Mouse (Mus musculus) liver, embryonic 11.5 days (tissue): ENCODE results near the gene St14. TPM values are rescaled to one million over a fixed set of nuclear protein-coding genes. Genes with fewer than 3 reads are reported as not detected.

ENCODE experiments used
- ATAC-seq: fragments of 200-750 bp; cut with Nextera tagmentation; replicated peaks from 2 replicates; pipeline ENCODE4 v1.8.0; 2017; ENCODE audit warnings: moderate number of reproducible peaks, mild to moderate bottlenecking, moderate TSS enrichment, moderate library complexity; ENCODE audit not compliant: low FRiP score
- DNase-seq: peaks from one replicate; pipeline ENCODE4 v3.0.0-alpha.2; 2017; ENCODE audit warnings: low spot score
- H3K27ac ChIP-seq: fragments of 300-500 bp; sonication (generic); 2 replicates; pipeline ENCODE4 v1.5.1; 2014; ENCODE audit warnings: mild to moderate bottlenecking, low read depth, low read length, control low read depth
- H3K27me3 ChIP-seq: fragments of 300-500 bp; sonication (generic); replicated peaks from 2 replicates; pipeline ENCODE4 v1.6.1; 2014; ENCODE audit warnings: low read length, mixed read lengths; ENCODE audit not compliant: control insufficient read depth, insufficient read depth
- H3K36me3 ChIP-seq: fragments of 300-500 bp; sonication (generic); 2 replicates; pipeline ENCODE4 v1.6.1; 2014; ENCODE audit warnings: mild to moderate bottlenecking, low read length, moderate library complexity, mixed read lengths; ENCODE audit not compliant: control insufficient read depth, insufficient read depth
- H3K4me1 ChIP-seq: fragments of 300-500 bp; sonication (generic); replicated peaks from 2 replicates; pipeline ENCODE4 v1.6.1; 2014; ENCODE audit warnings: low read length, mixed read lengths; ENCODE audit not compliant: control insufficient read depth, insufficient read depth
- H3K4me2 ChIP-seq: fragments of 300-500 bp; sonication (generic); 2 replicates; pipeline ENCODE4 v1.6.1; 2014; ENCODE audit warnings: mild to moderate bottlenecking, control low read depth, moderate library complexity
- H3K4me3 ChIP-seq: fragments of 300-500 bp; sonication (generic); 2 replicates; pipeline ENCODE4 v1.5.1; 2014; ENCODE audit warnings: low read depth, low read length, control low read depth
- H3K9ac ChIP-seq: fragments of 300-500 bp; sonication (generic); 2 replicates; pipeline ENCODE4 v1.6.1; 2014; ENCODE audit warnings: low read depth, low read length, control low read depth
- H3K9me3 ChIP-seq: fragments of 300-500 bp; sonication (generic); 2 replicates; pipeline ENCODE4 v1.6.1; 2016; ENCODE audit warnings: low read length, inconsistent platforms, mixed read lengths; ENCODE audit not compliant: control insufficient read depth
- WGBS: fragments of 180-500 bp; shearing (Covaris S2); extraction: QIAGEN DNeasy Blood & Tissue Kit; methylation state at CpG from one replicate; pipeline ENCODE4 v1.1.7; 2014; 5-methylcytosine and 5-hydroxymethylcytosine counted together
- polyA plus RNA-seq: library from polyadenylated mRNA; unstranded; fragments of >200 nt; fragmentation: Nextera tagmentation; extraction: Ambion mirVana; gene quantifications from 2 replicates; pipeline ENCODE4 v1.2.1, GENCODE M21; 2014

Gene St14
- polyA plus RNA-seq, 1 experiment from 2014 or later, result 1.4 TPM

DNA sequence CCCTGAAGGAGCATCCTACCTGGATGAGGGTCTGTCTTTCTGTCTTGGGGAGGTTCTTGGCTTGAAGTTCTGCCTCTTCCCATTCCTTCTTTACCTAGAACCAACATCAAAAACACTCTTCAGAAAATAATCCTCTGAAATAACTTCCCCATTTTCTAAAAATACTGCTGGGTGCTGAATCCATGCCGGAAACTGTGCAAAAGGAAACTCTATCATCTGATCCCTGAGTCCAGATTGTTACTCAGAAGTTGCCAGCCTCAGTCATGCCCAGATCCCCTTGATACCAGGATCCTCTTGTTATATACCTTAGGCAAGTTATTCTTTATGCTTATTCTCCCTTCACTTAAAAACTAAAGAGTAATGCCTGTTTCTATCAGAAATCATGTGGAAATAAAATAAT, 31.7 kb upstream of the St14 start:
- Histone ChIP-seq H3K27ac (no peak overlapping the region), H3K4me1 (no peaks in the 10 kb centered on the region), H3K4me2 (no peak overlapping the region), H3K4me3 (no peak overlapping the region), H3K36me3 (peaks cover 38% of the 10 kb centered on the region), H3K9ac (no peak overlapping the region), H3K27me3 (no peaks in the 10 kb centered on the region), H3K9me3 (no peaks in the 10 kb centered on the region)
- DNase-seq (no peak), ATAC-seq (no peak)
- WGBS, result 62% methylated on average over 1 of the region's 1 CpGs

DNA sequence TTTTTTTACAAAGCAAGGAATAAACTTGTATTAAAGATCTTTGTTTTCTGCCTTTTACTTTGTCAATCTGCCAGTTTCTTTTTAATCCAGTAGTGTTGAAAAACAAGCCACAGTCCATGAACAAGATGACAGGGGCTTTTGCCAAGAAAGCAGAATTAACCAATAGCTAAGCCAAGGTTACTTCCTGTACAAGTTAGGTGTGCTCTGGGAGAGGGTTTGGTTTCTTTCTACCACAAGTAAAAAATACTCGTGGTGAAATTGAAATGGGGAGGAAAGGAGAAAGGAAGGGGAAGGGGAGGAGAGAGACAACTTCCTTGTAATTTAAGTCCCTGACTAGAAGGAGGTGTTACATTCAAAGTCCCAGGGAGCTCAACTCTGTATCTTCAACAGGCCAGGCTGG, 31.3 kb upstream of the St14 start:
- no peak overlapping the region for H3K9ac ChIP-seq
- H3K4me1 ChIP-seq, result no peaks in the 10 kb centered on the region
- no peaks in the 10 kb centered on the region for H3K9me3 ChIP-seq
- ATAC-seq, result no peak
- no peak overlapping the region for H3K4me3 ChIP-seq
- H3K27ac ChIP-seq, result no peak overlapping the region
- no peak for DNase-seq
- no peak overlapping the region for H3K4me2 ChIP-seq
- peaks cover 39% of the 10 kb centered on the region for H3K36me3 ChIP-seq
- no peaks in the 10 kb centered on the region for H3K27me3 ChIP-seq
- WGBS, result 27% methylated on average over 1 of the region's 1 CpGs

DNA sequence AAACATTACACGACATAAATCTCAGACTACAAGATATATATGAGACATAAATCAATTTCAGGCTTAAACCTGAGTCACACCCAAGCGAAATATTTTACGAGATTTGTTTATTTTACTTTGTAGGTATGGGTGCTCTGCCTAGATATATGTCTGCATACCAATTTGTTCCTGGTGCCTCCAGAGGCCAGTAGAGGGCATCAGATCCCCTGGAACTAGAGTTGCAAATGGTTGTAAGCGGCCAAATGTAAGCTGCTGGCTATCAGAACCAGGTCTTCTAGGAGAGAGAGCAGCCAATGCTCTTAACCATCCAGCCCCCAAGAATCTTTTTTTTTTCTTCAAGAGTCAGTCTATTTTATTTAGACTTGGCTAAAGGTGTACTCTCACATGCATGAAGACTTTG, 28.3 kb upstream of the St14 start:
- Histone ChIP-seq H3K4me1 (no peaks in the 10 kb centered on the region), H3K27ac (no peak overlapping the region), H3K36me3 (peaks cover 58% of the 10 kb centered on the region), H3K9me3 (no peaks in the 10 kb centered on the region), H3K4me3 (no peak overlapping the region), H3K9ac (no peak overlapping the region), H3K4me2 (no peak overlapping the region), H3K27me3 (no peaks in the 10 kb centered on the region)
- no peak for DNase-seq
- no peak for ATAC-seq
- WGBS, result 79% methylated on average over 4 of the region's 4 CpGs

DNA sequence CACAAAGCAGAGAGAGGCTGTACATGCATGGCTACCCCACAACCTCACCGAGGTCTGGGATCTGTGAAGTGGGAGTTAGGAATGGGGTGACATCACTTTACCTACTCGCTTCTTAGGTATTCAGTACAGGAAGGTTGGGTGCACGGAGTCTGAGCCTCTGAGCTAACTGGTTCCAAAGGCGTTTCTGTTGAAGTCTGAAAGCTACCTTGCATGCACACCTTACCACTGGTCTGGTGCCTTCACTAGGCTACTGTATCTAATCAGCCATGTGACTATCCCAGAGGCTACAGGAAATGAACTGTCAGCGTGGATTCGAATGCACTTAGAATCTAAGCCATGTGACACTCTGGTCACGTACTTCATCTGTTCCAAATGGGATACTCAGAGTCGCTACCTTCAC, 24.9 kb upstream of the St14 start:
- 86% methylated on average over 8 of the region's 8 CpGs for WGBS
- Histone ChIP-seq H3K27ac (no peak overlapping the region), H3K27me3 (no peaks in the 10 kb centered on the region), H3K4me3 (no peak overlapping the region), H3K4me2 (no peak overlapping the region), H3K9me3 (no peaks in the 10 kb centered on the region), H3K4me1 (no peaks in the 10 kb centered on the region), H3K36me3 (peaks cover 51% of the 10 kb centered on the region), H3K9ac (no peak overlapping the region)
- ATAC-seq, result no peak
- no peak for DNase-seq

DNA sequence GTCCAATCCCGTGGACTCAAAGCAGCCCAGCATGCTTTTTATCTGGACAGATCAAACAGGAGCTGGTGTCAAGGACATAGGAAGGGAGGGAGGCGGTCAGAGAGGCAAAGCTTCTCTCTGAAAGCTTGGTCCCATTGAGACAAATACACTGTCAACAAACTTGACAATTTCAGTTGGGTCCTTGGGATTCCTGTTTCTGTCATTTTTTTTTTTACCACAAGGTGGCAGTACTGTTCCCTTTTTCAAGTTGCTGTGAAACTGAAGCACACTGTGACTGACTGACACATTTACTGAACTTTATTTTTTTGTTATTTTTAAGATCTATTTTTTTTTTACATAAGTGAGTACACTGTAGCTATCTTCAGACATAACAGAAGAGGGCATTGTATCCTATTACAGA, 19.4 kb upstream of the St14 start:
- Histone ChIP-seq H3K9ac (no peak overlapping the region), H3K4me1 (no peaks in the 10 kb centered on the region), H3K27ac (no peak overlapping the region), H3K4me3 (no peak overlapping the region), H3K36me3 (peaks cover 32% of the 10 kb centered on the region), H3K4me2 (no peak overlapping the region), H3K9me3 (no peaks in the 10 kb centered on the region), H3K27me3 (no peaks in the 10 kb centered on the region)
- 82% methylated on average over 2 of the region's 2 CpGs for WGBS
- ATAC-seq, result no peak
- DNase-seq, result no peak

DNA sequence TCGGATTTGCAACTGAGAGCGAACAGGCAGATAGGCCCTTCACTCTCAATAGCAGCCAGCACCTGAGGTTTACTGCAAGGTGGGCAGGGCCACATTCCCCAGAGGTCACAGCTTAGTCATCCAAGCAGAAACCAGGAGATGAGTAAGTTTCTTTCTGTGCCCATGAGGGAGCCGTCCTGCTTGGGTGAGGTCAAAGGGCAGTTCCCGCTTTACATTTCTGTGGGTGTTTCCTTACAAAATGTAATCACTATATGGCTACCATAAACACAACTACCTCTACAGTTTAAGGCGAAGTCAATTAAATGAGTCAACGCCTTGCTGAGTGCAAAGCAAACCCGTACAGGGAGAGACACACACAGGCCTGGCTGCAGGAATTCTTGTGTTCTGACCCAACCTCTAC, 16.5 kb upstream of the St14 start:
- Histone ChIP-seq H3K9ac (no peak overlapping the region), H3K4me3 (no peak overlapping the region), H3K9me3 (no peaks in the 10 kb centered on the region), H3K4me1 (no peaks in the 10 kb centered on the region), H3K4me2 (no peak overlapping the region), H3K27ac (no peak overlapping the region), H3K36me3 (peaks cover 21% of the 10 kb centered on the region), H3K27me3 (no peaks in the 10 kb centered on the region)
- DNase-seq (no peak), ATAC-seq (no peak)
- WGBS, result 85% methylated on average over 7 of the region's 7 CpGs

DNA sequence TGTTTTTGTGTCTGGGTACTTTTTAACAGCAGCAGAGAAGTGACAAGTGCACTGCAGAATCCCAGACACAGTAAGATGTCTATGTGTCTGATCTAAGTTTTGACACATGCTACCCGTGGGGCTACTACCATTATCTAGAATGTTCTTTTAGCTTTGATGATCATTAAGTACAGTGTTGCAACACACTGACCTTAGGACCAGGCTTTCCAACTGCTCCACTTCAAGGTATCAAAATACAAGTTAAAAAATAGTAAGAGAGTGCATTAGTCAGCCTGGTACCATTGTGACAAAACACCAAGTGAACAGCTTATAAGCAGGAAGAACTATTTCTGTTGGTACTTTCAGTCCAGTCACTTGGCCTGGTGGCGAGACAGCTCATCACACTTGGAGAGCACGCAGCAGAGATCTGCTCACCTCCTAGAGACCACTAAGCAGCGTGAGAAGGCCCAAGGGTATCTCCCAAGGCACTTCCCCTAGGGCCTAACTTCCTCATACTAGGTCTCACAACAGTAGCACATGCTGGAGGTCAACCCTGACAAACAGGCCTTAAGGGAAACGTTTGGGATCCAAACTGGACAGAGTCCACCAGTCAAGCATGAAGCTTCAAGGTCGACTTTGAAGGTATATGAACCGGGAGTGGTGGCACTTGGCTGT, 13.7 kb upstream of the St14 start:
- WGBS, result 60% methylated on average over 7 of the region's 7 CpGs

DNA sequence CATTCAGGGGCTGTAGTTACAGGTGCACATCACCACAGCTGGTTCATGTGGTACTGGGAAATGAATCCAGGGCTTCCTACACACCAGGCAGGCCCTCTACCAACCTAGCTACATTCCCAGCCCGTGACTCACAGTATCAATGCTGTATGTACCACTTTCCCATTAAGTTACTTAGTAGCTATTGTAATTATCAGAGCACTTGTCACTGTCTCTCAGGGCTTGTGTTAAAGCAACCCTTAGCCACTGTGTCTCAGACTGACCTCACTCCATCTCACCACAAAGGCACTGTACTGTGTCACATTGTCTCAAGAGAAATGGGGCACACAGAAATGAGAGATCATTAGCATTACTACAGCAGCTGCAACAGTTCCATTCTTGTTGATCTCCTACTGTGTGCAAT, 11.3 kb upstream of the St14 start:
- no peaks in the 10 kb centered on the region for H3K4me1 ChIP-seq
- H3K4me2 ChIP-seq, result no peak overlapping the region
- H3K9ac ChIP-seq, result no peak overlapping the region
- H3K4me3 ChIP-seq, result no peak overlapping the region
- H3K27me3 ChIP-seq, result no peaks in the 10 kb centered on the region
- 85% methylated on average over 1 of the region's 1 CpGs for WGBS
- no peak overlapping the region for H3K27ac ChIP-seq
- DNase-seq (no peak), ATAC-seq (no peak)
- no peaks in the 10 kb centered on the region for H3K9me3 ChIP-seq
- no peaks in the 10 kb centered on the region; the same call in 1 of the 2 replicates for H3K36me3 ChIP-seq

More for the DNA sequence above, 13.7 kb upstream of the St14 start:
- no peak overlapping the region for H3K4me2 ChIP-seq
- H3K27me3 ChIP-seq, result no peaks in the 10 kb centered on the region
- no peak overlapping the region for H3K27ac ChIP-seq
- H3K4me3 ChIP-seq, result no peak overlapping the region
- DNase-seq (no peak), ATAC-seq (no peak)
- H3K4me1 ChIP-seq, result no peaks in the 10 kb centered on the region
- H3K9me3 ChIP-seq, result no peaks in the 10 kb centered on the region
- H3K9ac ChIP-seq, result no peak overlapping the region
- peaks cover 10% of the 10 kb centered on the region for H3K36me3 ChIP-seq

DNA sequence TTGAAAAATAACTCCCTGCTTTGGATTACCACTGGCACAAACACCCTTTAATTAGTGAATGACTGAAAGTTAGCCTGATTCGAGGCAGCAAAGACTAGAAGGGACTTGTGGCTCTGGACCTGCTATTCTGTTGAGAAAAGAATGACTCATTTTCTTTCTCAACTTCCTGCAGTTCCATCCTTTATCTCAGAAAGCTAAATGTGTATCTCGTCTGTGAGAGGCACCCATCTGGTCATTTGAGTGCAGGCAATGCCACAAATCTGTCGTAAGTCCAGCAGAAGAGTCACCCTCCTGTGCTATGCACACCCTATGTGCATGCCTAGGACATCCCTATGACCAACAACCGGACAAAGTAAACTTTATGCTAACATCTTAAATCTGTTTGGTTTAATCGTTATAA, 1.5 kb upstream of the St14 start:
- no peak overlapping the region for H3K4me3 ChIP-seq
- ATAC-seq (no peak), DNase-seq (no peak)
- H3K4me1 ChIP-seq, result peaks cover 14% of the 10 kb centered on the region
- peaks cover 61% of the 10 kb centered on the region for H3K27me3 ChIP-seq
- H3K9ac ChIP-seq, result no peak overlapping the region
- no peaks in the 10 kb centered on the region for H3K36me3 ChIP-seq
- H3K27ac ChIP-seq, result no peak overlapping the region
- 48% methylated on average over 5 of the region's 5 CpGs for WGBS
- H3K9me3 ChIP-seq, result no peaks in the 10 kb centered on the region
- H3K4me2 ChIP-seq, result no peak overlapping the region
